Mouse (Mus musculus): ENCODE measurements around the gene Pea15a.
"Not testable (repeated sequence)": the region's sequence is repeated elsewhere in the genome, so short reads cannot be mapped to it uniquely, and the experiment has no call there.

Pea15a gene

GRCm38 (mm10) chr1:172206141-172206917 is at the start of gene Pea15a:
Pea15a (minus strand) TSS chr1:172206804.
- DNase-seq = peak; percentile 90

GRCm38 (mm10) chr1:172247679-172248078 is 41.1 kb upstream of the Pea15a start:
- peak; percentile 56 for DNase-seq

GRCm38 (mm10) chr1:172247216-172247615 is 40.6 kb upstream of the Pea15a start:
- no peak for DNase-seq

GRCm38 (mm10) chr1:172244645-172245044 is 38.0 kb upstream of the Pea15a start:
- DNase-seq = not testable (repeated sequence)

- DNase-seq = peak; percentile 46
These were observed 37.1 kb upstream of the Pea15a start for GRCm38 (mm10) chr1:172243547-172244205.

- DNase-seq = peak; percentile 32
These were observed 35.8 kb upstream of the Pea15a start for GRCm38 (mm10) chr1:172242401-172242800.

GRCm38 (mm10) chr1:172240945-172241708 is 34.5 kb upstream of the Pea15a start:
- no peak for DNase-seq

GRCm38 (mm10) chr1:172229215-172229614 is 22.6 kb upstream of the Pea15a start:
- DNase-seq = no peak

- DNase-seq = no peak
These were observed 21.6 kb upstream of the Pea15a start for GRCm38 (mm10) chr1:172228209-172228608.

- no peak for DNase-seq
These were observed 14.9 kb upstream of the Pea15a start for GRCm38 (mm10) chr1:172221297-172222063.

- peak; percentile 92 for DNase-seq
These were observed 13.8 kb upstream of the Pea15a start for GRCm38 (mm10) chr1:172220414-172220813.

- no peak for DNase-seq
These were observed 13.1 kb upstream of the Pea15a start, which contains the start of gene Casq1 for GRCm38 (mm10) chr1:172219451-172220406. Casq1 (minus strand) TSS chr1:172219868.

GRCm38 (mm10) chr1:172218164-172218910 is 11.7 kb upstream of the Pea15a start:
- DNase-seq = no peak

GRCm38 (mm10) chr1:172217148-172217547 is 10.5 kb upstream of the Pea15a start:
- DNase-seq = peak; percentile 97

- DNase-seq = peak; percentile 65
These were observed 8.1 kb upstream of the Pea15a start for GRCm38 (mm10) chr1:172214748-172215147.

GRCm38 (mm10) chr1:172213771-172214170 is 7.2 kb upstream of the Pea15a start:
- no peak for DNase-seq

- DNase-seq = no peak
These were observed 6.2 kb upstream of the Pea15a start for GRCm38 (mm10) chr1:172212776-172213175.

GRCm38 (mm10) chr1:172207111-172207584 is 544 bp upstream of the Pea15a start:
- DNase-seq = peak; percentile 40

GRCm38 (mm10) chr1:172205741-172206087 is 890 bp downstream of the Pea15a start:
- DNase-seq = no peak

Data from lung, postnatal 10 days (tissue).